In genomic region chr7:55842504-55843152, GRCm38 (mm10) we compare ENCODE assay signal across 8 mouse cellular contexts. TPM values are rescaled to one million over a fixed set of nuclear protein-coding genes. Genes with fewer than 3 reads are reported as not detected.
DNase-seq lines count a peak whose midpoint lies in the region; ATAC-seq lines count a peak whose summit lies in the region.

No protein-coding gene starts in this region.

- no peaks in the 10 kb centered on the region for H3K27me3 ChIP-seq in kidney, embryonic 14.5 days (ENCODE audit: control insufficient read depth, insufficient read depth, low read length)
- H3K27me3 ChIP-seq in hindbrain, embryonic 10.5 days (ENCODE audit: insufficient read depth, poor library complexity, severe bottlenecking), result no peaks in the 10 kb centered on the region
- H3K27me3 ChIP-seq in lung, embryonic 16.5 days (ENCODE audit: control insufficient read depth, insufficient read depth, low read depth, low read length), result no peaks in the 10 kb centered on the region

- under 1% methylated on average over 40 of the region's 40 CpGs for WGBS in kidney, embryonic 14.5 days
- WGBS in hindbrain, embryonic 10.5 days, result under 1% methylated on average over 40 of the region's 40 CpGs
- under 1% methylated on average over 40 of the region's 40 CpGs for WGBS in lung, embryonic 16.5 days

- no peaks in the 10 kb centered on the region for H3K36me3 ChIP-seq in kidney, embryonic 14.5 days (ENCODE audit: control insufficient read depth, insufficient read depth, low read length)
- H3K36me3 ChIP-seq in hindbrain, embryonic 10.5 days, result peaks cover 12% of the 10 kb centered on the region; the same call in 1 of the 2 replicates
- no peaks in the 10 kb centered on the region for H3K36me3 ChIP-seq in lung, embryonic 16.5 days (ENCODE audit: control insufficient read depth, insufficient read depth, low read length)

- no peaks in the 10 kb centered on the region for H3K9me3 ChIP-seq in kidney, embryonic 14.5 days (ENCODE audit: control insufficient read depth, low read length)
- H3K9me3 ChIP-seq in hindbrain, embryonic 10.5 days, result no peaks in the 10 kb centered on the region
- H3K9me3 ChIP-seq in lung, embryonic 16.5 days (ENCODE audit: control insufficient read depth, low read length), result no peaks in the 10 kb centered on the region

- peak overlapping the region; percentile 94 for H3K9ac ChIP-seq in kidney, embryonic 14.5 days (ENCODE audit: low read depth, low read length)
- H3K9ac ChIP-seq in lung, embryonic 16.5 days (ENCODE audit: low read length), result peak overlapping the region; percentile 91

- DNase-seq in kidney, postnatal 14 days, result no peak
- DNase-seq in ES-CJ7 (ENCODE audit: low read depth, low spot score), result peak; percentile 21
- DNase-seq in c-Kit-negative CD71-positive TER-119-positive erythroid progenitor cells, embryonic 14.5 days (ENCODE audit: low read depth, low spot score), result peak; percentile 2
- DNase-seq in hindbrain, embryonic 10.5 days (ENCODE audit: low spot score), result no peak
- peak; percentile 34 for DNase-seq in right cerebral cortex, postnatal 25 days
- no peak for DNase-seq in urinary bladder, postnatal 14 days (ENCODE audit: low spot score)

- H3K27ac ChIP-seq in kidney, embryonic 14.5 days (ENCODE audit: low read depth, low read length), result peak overlapping the region; percentile 99
- peak overlapping the region; percentile 98 for H3K27ac ChIP-seq in hindbrain, embryonic 10.5 days
- peak overlapping the region; percentile 96 for H3K27ac ChIP-seq in lung, embryonic 16.5 days (ENCODE audit: low read length)

- H3K4me2 ChIP-seq in kidney, embryonic 14.5 days (replicated peaks; ENCODE audit: low read depth, low read length), result peak overlapping the region; percentile 77
- peak overlapping the region; percentile 91 for H3K4me2 ChIP-seq in lung, embryonic 16.5 days (ENCODE audit: low read depth, low read length)

- 0 out of 2 replicates have a peak, but pooled peaks cover 4% of the 10 kb centered on the region for H3K4me1 ChIP-seq in kidney, embryonic 14.5 days (ENCODE audit: control insufficient read depth, insufficient read depth, low read length)
- peaks cover 17% of the 10 kb centered on the region for H3K4me1 ChIP-seq in hindbrain, embryonic 10.5 days (replicated peaks)
- H3K4me1 ChIP-seq in lung, embryonic 16.5 days (replicated peaks; ENCODE audit: control insufficient read depth, insufficient read depth, low read length), result peaks cover 10% of the 10 kb centered on the region

- peak overlapping the region; percentile 88 for H3K4me3 ChIP-seq in kidney, embryonic 14.5 days (ENCODE audit: low read length)
- peak overlapping the region; percentile 92 for H3K4me3 ChIP-seq in hindbrain, embryonic 10.5 days
- peak overlapping the region; percentile 79 for H3K4me3 ChIP-seq in lung, embryonic 16.5 days (ENCODE audit: low read length)

- ATAC-seq in kidney, embryonic 14.5 days (ENCODE audit: low FRiP score, low TSS enrichment), result peak; percentile 72
- ATAC-seq in lung, embryonic 16.5 days (ENCODE audit: low read depth), result peak; percentile 60

RNA-seq across cellular contexts. Expression of gene Cyfip1, which starts 1.1 kb away (rescaled TPM):
- polyA plus RNA-seq in kidney, embryonic 14.5 days (2014; fragmentation: Nextera tagmentation; extraction: Ambion mirVana), result 60.3 and 119 TPM in 2 replicates
- 75.2 and 88.2 TPM in 2 replicates for polyA plus RNA-seq in hindbrain, embryonic 10.5 days (2016; fragmentation: Nextera tagmentation; extraction: Ambion mirVana)
- 117 and 121 TPM in 2 replicates for polyA plus RNA-seq in lung, embryonic 16.5 days (2015; fragmentation: Nextera tagmentation; extraction: Ambion mirVana)

RNA-seq across cellular contexts. Expression of gene Tubgcp5, which starts 48.7 kb away (rescaled TPM):
- polyA plus RNA-seq in kidney, embryonic 14.5 days (2014; fragmentation: Nextera tagmentation; extraction: Ambion mirVana), result 24.6 and 34.6 TPM in 2 replicates
- 33.4 and 34.6 TPM in 2 replicates for polyA plus RNA-seq in hindbrain, embryonic 10.5 days (2016; fragmentation: Nextera tagmentation; extraction: Ambion mirVana)
- polyA plus RNA-seq in lung, embryonic 16.5 days (2015; fragmentation: Nextera tagmentation; extraction: Ambion mirVana), result 26.8 and 28.5 TPM in 2 replicates

Comparison
In these comparisons a context has a peak if more than half of its experiments do, and no peak if none do; other contexts are left out.
1. DNase-seq: peak in ES-CJ7 (single experiment), c-Kit-negative CD71-positive TER-119-positive erythroid progenitor cells, embryonic 14.5 days (single experiment) and right cerebral cortex, postnatal 25 days (single experiment); none in kidney, postnatal 14 days (single experiment), hindbrain, embryonic 10.5 days (single experiment) and urinary bladder, postnatal 14 days (single experiment).
2. Peak in every context shown above with its lines, with median percentiles within 50 percentile points of each other: H3K27ac ChIP-seq and H3K4me3 ChIP-seq.